Mouse (Mus musculus): Measurements from ENCODE around the gene Gon4l. TPM values are rescaled to one million over a fixed set of nuclear protein-coding genes. Genes with fewer than 3 reads are reported as not detected.

Gon4l gene
- total RNA-seq, 2 experiments from 2014 or later: 27.2 to 30.1 TPM

DNA sequence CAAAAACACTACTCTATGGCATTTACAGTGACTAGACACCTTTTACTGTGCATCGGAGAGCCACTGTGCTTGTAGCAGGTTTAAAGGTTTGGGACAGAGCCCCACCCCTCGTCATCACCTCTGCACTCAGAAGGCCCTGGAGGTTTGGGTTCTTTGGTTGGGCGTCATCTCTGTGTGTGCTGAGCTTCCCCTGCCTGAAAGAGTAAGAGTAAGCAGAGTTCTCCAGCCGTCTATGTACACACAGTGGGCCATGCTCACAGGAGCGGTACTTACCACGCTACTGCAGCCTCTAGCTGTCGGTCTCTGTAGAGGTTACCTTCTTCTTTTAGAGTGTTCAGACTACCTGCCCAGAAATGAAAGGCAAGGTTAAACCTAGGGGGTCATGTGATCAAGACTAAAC, 77.6 kb downstream of the Gon4l start:
- no peak for DNase-seq

GRCm38 (mm10) chr3:88913511-88914383, 78.7 kb downstream of the Gon4l start, which contains the start of gene Msto1:
Gene Msto1, minus strand, starts transcription at chr3:88913999.
- DNase-seq: peak; percentile 95 to 97

DNA sequence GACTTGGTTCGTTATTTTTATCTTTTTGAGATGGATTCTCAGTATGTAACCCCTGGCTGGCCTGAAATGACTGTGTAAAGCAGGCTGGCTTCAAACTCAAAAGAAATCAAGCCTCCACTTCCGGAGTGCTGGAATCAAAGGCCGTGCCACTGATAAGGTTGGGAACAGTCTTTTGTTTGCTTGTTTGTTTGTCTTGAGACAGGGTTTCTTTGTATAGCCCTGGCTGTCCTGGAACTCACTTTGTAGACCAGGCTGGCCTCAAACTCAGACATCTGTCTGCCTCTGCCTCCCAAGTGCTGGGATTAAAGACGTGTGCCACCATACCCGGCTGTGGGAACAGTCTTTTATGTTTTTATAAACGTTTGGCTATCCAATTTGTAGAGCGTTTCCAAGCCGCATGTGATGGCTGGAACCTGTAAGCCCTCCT, 79.4 kb downstream of the Gon4l start:
- no peak for DNase-seq

DNA sequence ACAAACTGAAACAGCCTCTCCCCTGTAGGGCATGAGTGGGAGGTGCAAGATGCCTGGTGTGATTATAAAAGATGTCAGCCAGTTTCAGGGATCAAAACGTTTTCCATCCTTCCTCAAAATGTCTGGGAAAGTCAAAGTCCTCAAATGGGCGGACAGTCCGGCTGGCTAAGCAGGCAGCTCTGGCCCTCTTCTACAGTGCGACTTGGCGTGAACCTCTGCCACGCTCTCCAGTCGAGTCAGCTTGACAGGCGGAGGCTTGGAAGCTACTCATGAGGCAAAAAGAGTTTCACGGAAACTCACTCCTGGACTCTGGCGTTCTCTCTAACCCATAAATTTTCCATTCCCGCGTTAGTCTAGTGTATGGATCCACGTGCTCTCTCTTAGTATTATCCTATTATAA, 84.0 kb downstream of the Gon4l start:
- DNase-seq: no peak

GRCm38 (mm10) chr3:88921411-88921810, 86.4 kb downstream of the Gon4l start:
- no peak for DNase-seq

- DNase-seq: peak; percentile 60 to 64
Measured at GRCm38 (mm10) chr3:88923989-88924591, 89.1 kb downstream of the Gon4l start.

DNA sequence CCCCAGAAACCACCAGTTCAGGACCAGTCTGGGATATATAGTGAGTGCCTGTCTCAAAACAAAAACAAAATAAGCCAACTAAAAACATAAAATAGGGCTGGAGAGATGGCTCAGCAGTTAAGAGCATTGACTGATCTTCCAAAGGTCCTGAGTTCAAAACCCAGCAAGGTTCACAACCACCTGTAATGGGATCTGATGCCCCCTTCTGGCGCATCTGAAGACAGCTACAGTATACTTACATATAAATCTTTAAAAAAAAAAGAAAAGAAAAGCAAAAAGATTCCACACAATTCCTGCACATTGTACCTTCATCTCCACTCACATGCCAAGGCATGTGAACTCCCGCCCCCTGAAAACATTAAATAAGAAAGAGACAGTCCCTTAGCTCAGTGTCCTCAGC, 90.6 kb downstream of the Gon4l start:
- DNase-seq: no peak

DNA sequence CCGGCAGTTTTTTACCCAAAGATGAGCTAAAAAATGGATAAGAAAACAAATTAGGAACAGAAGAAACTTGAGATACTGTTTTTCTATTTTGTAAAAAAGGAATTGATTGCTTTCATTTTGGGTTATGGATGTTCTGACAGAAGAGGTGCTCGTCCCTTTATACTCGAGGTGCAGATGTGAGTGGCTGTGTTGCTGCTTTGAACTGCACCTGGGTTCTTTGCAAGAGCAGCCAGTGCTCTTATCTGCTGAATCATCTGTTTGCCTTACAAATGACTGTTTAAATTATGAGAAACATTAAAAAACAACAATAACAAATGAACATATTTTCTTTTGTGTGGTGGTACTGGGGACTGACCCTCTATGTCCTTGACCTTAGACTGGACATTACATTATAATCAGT, 94.5 kb downstream of the Gon4l start:
- no peak for DNase-seq

GRCm38 (mm10) chr3:88939071-88939470, 104.0 kb downstream of the Gon4l start:
- DNase-seq: no peak

DNA sequence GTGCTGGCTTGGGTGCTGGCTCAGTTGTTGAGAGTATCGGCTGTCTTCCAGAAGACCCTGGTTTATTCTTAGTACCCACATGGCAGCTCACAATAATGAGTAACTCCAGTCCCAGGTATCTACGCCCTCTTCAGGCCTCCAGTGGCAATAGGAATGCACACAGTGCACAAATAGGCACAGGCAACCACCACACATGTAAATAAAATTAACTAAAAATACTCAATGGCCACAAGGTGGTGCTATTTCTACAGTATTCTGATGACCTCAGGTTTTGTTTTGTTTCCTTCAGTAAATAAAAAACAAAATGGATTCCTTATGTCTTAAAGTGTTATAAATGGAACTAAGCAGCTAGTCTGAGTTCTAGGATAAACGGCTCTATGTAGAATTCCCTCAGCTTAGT, 104.7 kb downstream of the Gon4l start:
- DNase-seq: no peak

GRCm38 (mm10) chr3:88942316-88942880, 107.4 kb downstream of the Gon4l start:
- DNase-seq: peak; percentile 61 to 65

DNA sequence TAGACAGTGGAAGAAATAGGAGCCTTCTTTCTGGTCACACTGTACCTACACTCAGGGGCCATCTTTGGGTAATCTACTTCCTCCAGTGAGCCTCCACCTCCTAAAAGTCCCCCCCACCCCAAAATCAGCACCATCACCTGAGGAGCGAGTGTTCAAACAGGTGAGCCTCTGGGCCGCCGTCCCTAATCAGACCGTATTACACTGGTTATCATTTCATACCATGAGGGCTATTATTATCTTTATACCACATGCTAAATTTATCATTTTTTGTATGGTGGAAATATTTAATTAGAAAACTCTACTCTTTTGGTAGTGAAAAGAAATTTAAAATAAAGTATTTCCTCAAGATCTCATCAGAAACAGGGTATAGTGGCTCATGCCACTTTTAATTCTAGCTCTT, 109.1 kb downstream of the Gon4l start:
- no peak for DNase-seq

DNA sequence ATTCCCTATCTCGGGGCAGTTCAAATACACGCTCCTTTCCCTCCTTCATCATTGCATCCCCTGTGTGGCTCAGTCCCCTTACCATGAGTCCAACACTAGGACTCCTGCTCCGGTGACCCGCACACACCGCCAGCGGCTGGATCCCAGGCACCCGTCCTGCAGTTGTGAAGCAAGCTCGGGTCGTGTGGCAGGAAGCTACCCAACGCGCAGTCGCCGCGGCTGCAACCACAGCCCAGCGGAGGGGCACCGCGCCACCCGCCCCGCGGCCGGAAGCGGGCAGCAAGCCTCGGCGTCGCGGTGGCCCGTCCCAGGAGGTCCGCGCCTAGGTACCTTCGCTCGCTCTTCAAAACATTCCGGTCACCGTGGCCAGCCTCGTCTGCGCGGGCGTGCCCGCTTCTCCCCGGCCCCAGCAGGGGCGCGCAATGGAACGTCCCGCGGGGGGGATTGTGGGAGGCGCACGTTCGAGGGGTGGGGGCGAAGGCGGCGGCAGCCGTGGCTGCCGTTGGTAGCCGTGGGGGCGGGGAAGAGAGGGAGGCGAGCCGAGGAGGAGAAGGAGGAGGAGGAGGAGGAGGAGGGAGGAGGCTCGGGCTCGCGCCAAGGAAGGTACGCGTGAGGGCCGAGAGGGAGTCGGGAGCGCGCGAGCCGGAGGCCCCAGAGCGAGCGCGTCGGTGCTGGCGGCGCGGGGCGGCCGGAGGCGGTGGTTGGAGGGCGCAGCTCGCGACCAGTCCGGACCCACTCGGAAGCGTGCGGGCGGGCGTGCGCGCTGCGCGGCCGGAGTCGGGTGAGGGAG, 115.0 kb downstream of the Gon4l start:
- peak; percentile 94 to 98 for DNase-seq

DNA sequence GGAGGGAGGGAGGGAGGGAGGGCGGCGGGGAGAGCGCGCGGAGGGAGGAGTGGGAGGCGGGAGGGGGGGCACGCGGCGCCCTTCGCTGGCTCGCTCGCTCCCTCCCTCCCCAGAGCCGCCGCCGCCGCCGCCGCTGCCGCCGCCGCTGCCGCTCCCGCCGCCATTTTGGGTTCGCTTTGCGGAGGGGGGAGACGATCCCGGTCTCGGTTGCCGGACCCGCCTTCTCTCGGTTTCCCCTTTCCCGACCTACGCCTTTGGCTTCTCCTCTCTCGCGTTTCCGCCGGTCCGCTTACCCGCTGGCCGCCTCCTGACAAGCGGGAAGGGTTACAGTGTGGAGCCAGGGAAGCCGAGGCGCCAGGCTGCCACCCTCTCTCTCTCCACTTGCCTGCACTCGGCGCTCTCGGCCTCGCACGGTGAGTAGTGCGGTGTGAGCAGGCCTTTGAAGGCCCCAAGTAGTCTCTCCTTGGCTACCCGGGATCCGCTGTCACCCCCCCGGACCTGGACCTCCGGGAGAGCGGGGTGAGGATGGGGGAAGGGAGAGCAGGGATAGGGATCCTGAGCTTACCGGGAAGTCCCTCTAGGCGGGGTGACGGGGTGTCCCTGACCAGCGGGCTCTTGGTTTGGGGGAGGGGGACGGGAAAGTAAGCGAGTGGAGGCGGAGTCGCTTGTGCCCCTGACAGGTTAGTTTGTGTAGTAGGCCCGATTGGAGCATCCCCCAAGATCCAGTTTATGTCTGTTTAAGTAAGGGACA, 115.7 kb downstream of the Gon4l start, which contains the start of the genes Ash1l and Dap3:
Gene Ash1l, plus strand, starts transcription at position 47 of the 751 bp plus-strand sequence.
Gene Dap3, minus strand, starts transcription at position 606 of the 751 bp plus-strand sequence.
- peak; percentile 84 to 87 for DNase-seq

GRCm38 (mm10) chr3:88951327-88951800, 116.3 kb downstream of the Gon4l start:
- DNase-seq: no peak

- no peak for DNase-seq
Measured at GRCm38 (mm10) chr3:88953246-88953645, 118.2 kb downstream of the Gon4l start.

DNA sequence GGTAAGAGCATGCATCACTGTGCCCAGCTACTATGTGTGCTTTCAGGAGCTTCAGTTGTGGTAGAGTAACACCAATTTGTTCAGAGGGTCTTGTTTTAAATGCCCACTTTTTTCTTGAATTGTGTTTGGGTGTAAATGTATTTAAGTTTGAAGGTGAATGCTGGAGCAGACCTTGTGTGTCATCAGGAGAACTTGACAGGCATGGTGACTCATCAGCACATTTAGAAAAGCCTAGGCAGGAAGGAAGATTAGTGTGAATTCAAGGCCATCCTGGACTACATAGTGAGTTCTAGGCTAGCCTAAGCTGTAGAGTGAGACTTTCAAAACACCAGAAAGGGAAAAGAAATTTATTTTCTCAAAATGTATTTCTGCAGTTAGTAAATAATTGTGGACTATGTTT, 118.7 kb downstream of the Gon4l start:
- DNase-seq: no peak
